ENCODE assay signal across 18 mouse cellular contexts in the genomic region with DNA sequence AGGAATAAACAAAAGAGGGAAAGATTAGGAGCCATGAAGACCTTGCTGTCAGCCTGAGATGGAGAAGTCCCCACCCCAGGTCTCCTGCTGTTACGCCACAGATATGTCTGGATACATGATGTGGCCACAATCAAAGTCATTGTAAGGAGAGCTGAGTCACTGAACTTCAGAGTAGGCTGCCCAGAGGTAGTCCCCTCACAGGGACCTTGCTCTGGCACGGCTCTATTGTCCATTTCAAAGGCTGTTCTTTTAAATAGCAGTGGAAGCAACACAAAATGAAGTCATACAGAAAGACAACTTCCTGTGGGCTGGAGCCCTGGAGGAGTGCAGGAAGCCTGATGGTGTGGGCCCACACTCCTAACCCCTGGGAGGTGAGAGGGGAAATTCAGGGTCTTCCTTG. TPM values are rescaled to one million over a fixed set of nuclear protein-coding genes. Genes with fewer than 3 reads are reported as not detected.
DNase-seq lines count a peak whose midpoint lies in the region; ATAC-seq and TF ChIP-seq lines count a peak whose summit lies in the region.
"Had no signal": no experiment of that assay in that cellular context is flagged by ENCODE, and none has a peak within 500 bp of the region (broad histone marks: within the 10 kb centered on the region; RNA-seq: fewer than 3 reads in every experiment).

No protein-coding gene starts in this region.

- intact Hi-C loops in heart, adult 2 months (cut with DNase I): no loop called here

- peaks cover 92% of the 10 kb centered on the region for H3K4me1 ChIP-seq in heart, embryonic 11.5 days (ENCODE audit: control insufficient read depth, insufficient read depth, low read length)
- peaks cover 11% of the 10 kb centered on the region; the same call in 1 of the 2 replicates for H3K4me1 ChIP-seq in heart, adult 2 months (ENCODE audit: control insufficient read depth, insufficient read depth, low read length)

- H3K4me2 ChIP-seq in heart, embryonic 11.5 days: no peak overlapping the region
- H3K4me2 ChIP-seq: embryonic facial prominence, embryonic 12.5 days; neural tube, embryonic 13.5 days had no signal

- H3K27ac ChIP-seq in heart, embryonic 11.5 days (ENCODE audit: low read depth, low read length): peak overlapping the region; percentile 62; the same call in 1 of the 2 replicates
- no peak overlapping the region for H3K27ac ChIP-seq in heart, adult 2 months
- H3K27ac ChIP-seq: embryonic facial prominence, embryonic 12.5 days; gastrocnemius, adult 2 months; macrophage; neural tube, embryonic 13.5 days had no signal

- no peak for TF ChIP-seq EP300 in heart, adult 2 months (IDR thresholded peaks at IDR 0.05; ENCODE audit: insufficient read depth, low read depth, low read length)

- H3K79me2 ChIP-seq in heart, adult 2 months (replicated peaks; ENCODE audit: control insufficient read depth, insufficient read depth, low read length): no peaks in the 10 kb centered on the region

- no peak for ATAC-seq in heart, embryonic 11.5 days (replicated peaks; ENCODE audit: insufficient number of reproducible peaks, low FRiP score, low TSS enrichment)
- ATAC-seq in granulocyte monocyte progenitor cell, adult 5-6 weeks (replicated peaks; ENCODE audit: poor library complexity, severe bottlenecking): peak; percentile 37; the same call in 1 of the 2 replicates
- peak; percentile 62 for ATAC-seq in megakaryocyte progenitor cell, adult 5-6 weeks (replicated peaks; ENCODE audit: poor library complexity)
- ATAC-seq: forebrain, embryonic 14.5 days had no signal

- DNase-seq in heart, adult 2 months: no peak
- DNase-seq in thymus, postnatal 14 days: peak; percentile 64
- DNase-seq in thymus, adult 18-20 months: no peak
- no peak for DNase-seq in urinary bladder, postnatal 14 days (ENCODE audit: low spot score)
- DNase-seq in cerebellum, adult 11 months: no peak
- DNase-seq: cerebellum, adult 8-10 months; gastrocnemius, adult 2 months; kidney, adult 18-20 months; kidney, postnatal 36 days; lung, adult 2 months had no signal

- no peaks in the 10 kb centered on the region for H3K9me3 ChIP-seq in heart, embryonic 11.5 days (replicated peaks; ENCODE audit: control insufficient read depth, low read length)
- H3K9me3 ChIP-seq: embryonic facial prominence, embryonic 12.5 days; neural tube, embryonic 13.5 days had no signal

- WGBS in heart, embryonic 11.5 days (ENCODE audit: insufficient replicate concordance): 54% methylated on average over 2 of the region's 2 CpGs
- 38% methylated on average over 2 of the region's 2 CpGs for WGBS in heart, adult 2 months

- no peak overlapping the region for H3K4me3 ChIP-seq in heart, embryonic 11.5 days (ENCODE audit: low read depth, low read length)
- H3K4me3 ChIP-seq in heart, adult 2 months: no peak overlapping the region
- H3K4me3 ChIP-seq: embryonic facial prominence, embryonic 12.5 days; gastrocnemius, adult 2 months; neural tube, embryonic 13.5 days had no signal

- no peak for TF ChIP-seq CTCF in heart, adult 2 months (IDR thresholded peaks at IDR 0.05)

- no peaks in the 10 kb centered on the region for H3K27me3 ChIP-seq in heart, embryonic 11.5 days (ENCODE audit: control insufficient read depth, insufficient read depth, low read length)
- no peaks in the 10 kb centered on the region for H3K27me3 ChIP-seq in heart, adult 2 months (ENCODE audit: control insufficient read depth, insufficient read depth, low read length)
- H3K27me3 ChIP-seq: embryonic facial prominence, embryonic 12.5 days; neural tube, embryonic 13.5 days had no signal

- no peak for TF ChIP-seq POLR2A in heart, adult 2 months (IDR thresholded peaks at IDR 0.05; ENCODE audit: insufficient read depth, low read depth, low read length)

- 0 out of 2 replicates have a peak, but pooled peaks cover 2% of the 10 kb centered on the region for H3K36me3 ChIP-seq in heart, embryonic 11.5 days (ENCODE audit: control insufficient read depth, insufficient read depth, low read length)
- H3K36me3 ChIP-seq in heart, adult 2 months (ENCODE audit: control insufficient read depth, insufficient read depth, low read length): no peaks in the 10 kb centered on the region
- H3K36me3 ChIP-seq: embryonic facial prominence, embryonic 12.5 days; neural tube, embryonic 13.5 days had no signal

- H3K9ac ChIP-seq in heart, embryonic 11.5 days (ENCODE audit: low read depth, low read length): 0 out of 2 replicates have a peak overlapping the region, but pooled peaks have one; percentile 53
- no peak overlapping the region for H3K9ac ChIP-seq in heart, adult 2 months (ENCODE audit: low read depth, low read length)
- H3K9ac ChIP-seq: embryonic facial prominence, embryonic 12.5 days; neural tube, embryonic 13.5 days had no signal

RNA-seq across cellular contexts. Expression of a gene that starts 23.5 kb away (rescaled TPM):
- polyA plus RNA-seq in heart, embryonic 11.5 days (2014; fragmentation: Nextera tagmentation; extraction: Ambion mirVana): 43.1 and 43.7 TPM in 2 replicates
- total RNA-seq in heart, adult 2 months (2021): 10 to 100 TPM; 15.9 to 19.1 TPM
- 18.7 and 24.9 TPM in 2 replicates for polyA plus RNA-seq in heart, adult 2 months (2012; rRNA removed)
- total RNA-seq in granulocyte monocyte progenitor cell, adult 5-6 weeks (2014; fragmentation: Nextera tagmentation): 10.9 and 11.9 TPM in 2 replicates
- total RNA-seq in granulocyte monocyte progenitor cell, adult 5-6 weeks (2017): 6.5 and 8.6 TPM in 2 replicates
- 8.9 and 11.9 TPM in 2 replicates for total RNA-seq in megakaryocyte progenitor cell, adult 5-6 weeks (2015)
- total RNA-seq in megakaryocyte progenitor cell, adult 5-6 weeks (2017): 7.5 and 10.8 TPM in 2 replicates
- polyA plus RNA-seq: C2C12 had no signal

RNA-seq across cellular contexts. Expression of a gene that starts 34.1 kb away (rescaled TPM):
- polyA plus RNA-seq in heart, embryonic 11.5 days (2014; fragmentation: Nextera tagmentation; extraction: Ambion mirVana): 10.0 and 11.7 TPM in 2 replicates
- 10 to 100 TPM; 33.6 to 33.8 TPM for total RNA-seq in heart, adult 2 months (2021)
- polyA plus RNA-seq in heart, adult 2 months (2012; rRNA removed): 56.3 and 62.1 TPM in 2 replicates
- total RNA-seq in granulocyte monocyte progenitor cell, adult 5-6 weeks (2014; fragmentation: Nextera tagmentation): 2.6 TPM in 1 of 2 replicates, not detected in the other
- 0.56 and 0.77 TPM in 2 replicates for total RNA-seq in granulocyte monocyte progenitor cell, adult 5-6 weeks (2017)
- 1.4 TPM in 2 replicates for total RNA-seq in megakaryocyte progenitor cell, adult 5-6 weeks (2015)
- 0.54 and 2.5 TPM in 2 replicates for total RNA-seq in megakaryocyte progenitor cell, adult 5-6 weeks (2017)

Comparison
In these comparisons a context has a peak if more than half of its experiments do, and no peak if none do; other contexts are left out.
1. RNA of a gene that starts 34.1 kb away (total RNA-seq): 33.6 to 33.8 TPM in heart, adult 2 months; 0.54 to 2.5 TPM in megakaryocyte progenitor cell, adult 5-6 weeks and 0.56 to 2.6 TPM in granulocyte monocyte progenitor cell, adult 5-6 weeks; every median in the first group is over 4 times any median in the second.